Mouse (Mus musculus) erythroblast, embryonic 14.5 days (primary cell): ENCODE data around the gene Zfp335. TPM values are rescaled to one million over a fixed set of nuclear protein-coding genes. Genes with fewer than 3 reads are reported as not detected.

ENCODE experiments used
- H3K27me3 ChIP-seq: 2 replicates; pipeline ENCODE4 v1.6.1; 2012; ENCODE audit warnings: inconsistent platforms; ENCODE audit not compliant: control insufficient read depth
- H3K36me3 ChIP-seq: 2 replicates; pipeline ENCODE4 v1.6.1; 2012; ENCODE audit warnings: mild to moderate bottlenecking, inconsistent platforms; ENCODE audit not compliant: control insufficient read depth
- H3K4me1 ChIP-seq: 2 replicates; pipeline ENCODE4 v1.6.1; 2012; ENCODE audit warnings: inconsistent platforms; ENCODE audit not compliant: control insufficient read depth
- H3K4me3 ChIP-seq: replicated peaks from 2 replicates; pipeline ENCODE3; 2012; ENCODE audit warnings: moderate library complexity, mild to moderate bottlenecking, inconsistent platforms
- H3K9me3 ChIP-seq: 2 replicates; pipeline ENCODE4 v1.6.1; 2012; ENCODE audit warnings: low read length, inconsistent platforms, mixed read lengths; ENCODE audit not compliant: control insufficient read depth
- GATA1 ChIP-seq: IDR thresholded peaks from 2 replicates; pipeline ENCODE4 v1.6.1; 2012; ENCODE audit warnings: low read length, inconsistent platforms, mixed read lengths
- TAL1 ChIP-seq: IDR thresholded peaks from 3 replicates; pipeline ENCODE4 v1.6.1; 2012; ENCODE audit warnings: low read length, inconsistent platforms, mixed read lengths
- polyA plus RNA-seq: library from polyadenylated mRNA; stranded (reverse); fragments of >175 nt; gene quantifications from 2 replicates; pipeline ENCODE4 v1.2.3, GENCODE M21; 2012

The Zfp335 gene
- polyA plus RNA-seq, 1 experiment, result 5.8 TPM

DNA sequence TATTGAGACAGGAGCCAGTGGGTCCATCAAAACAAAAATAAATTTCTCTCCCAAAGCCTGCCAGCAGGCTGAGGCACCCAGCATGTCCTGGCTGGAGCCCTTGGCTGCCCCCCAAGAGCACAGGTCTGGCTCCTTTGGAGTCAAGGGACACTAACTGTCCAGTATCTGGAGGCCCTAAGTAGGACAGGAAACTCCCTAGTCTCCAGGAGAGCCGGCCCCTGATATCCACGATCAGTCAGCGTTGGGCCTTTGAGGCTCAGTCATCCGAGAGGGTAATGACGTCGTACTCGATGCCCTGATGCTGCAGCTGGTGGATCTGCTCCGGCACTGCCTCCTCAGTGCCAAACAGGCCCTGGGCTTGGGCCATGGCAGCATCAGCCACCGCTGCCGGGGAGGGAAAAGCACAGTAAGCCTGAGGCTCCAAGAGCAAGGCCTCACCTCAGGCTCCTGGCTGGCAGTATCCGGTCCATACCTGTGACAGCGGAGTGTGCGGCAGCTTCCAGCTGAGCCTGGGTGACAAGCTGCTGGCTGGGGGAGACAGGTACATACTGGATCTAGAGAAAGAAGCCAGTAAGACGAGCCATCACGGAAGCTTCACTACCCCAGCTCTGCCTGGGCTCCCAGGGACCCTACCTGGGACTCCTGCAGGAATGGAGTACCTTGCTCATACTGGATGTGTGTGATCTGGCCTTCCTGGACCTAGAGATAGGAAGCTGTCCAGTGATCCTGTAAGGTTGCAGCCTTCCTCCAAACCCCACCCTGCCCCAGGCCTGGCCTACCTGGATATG, 19.5 kb downstream of the Zfp335 start:
- Histone ChIP-seq H3K36me3 (peaks cover 100% of the 10 kb centered on the region), H3K4me3 (no peak overlapping the region), H3K9me3 (peaks cover 4% of the 10 kb centered on the region; the same call in 1 of the 2 replicates), H3K27me3 (no peaks in the 10 kb centered on the region), H3K4me1 (no peaks in the 10 kb centered on the region)
- no peak for TF ChIP-seq GATA1
- no peak for TF ChIP-seq TAL1

DNA sequence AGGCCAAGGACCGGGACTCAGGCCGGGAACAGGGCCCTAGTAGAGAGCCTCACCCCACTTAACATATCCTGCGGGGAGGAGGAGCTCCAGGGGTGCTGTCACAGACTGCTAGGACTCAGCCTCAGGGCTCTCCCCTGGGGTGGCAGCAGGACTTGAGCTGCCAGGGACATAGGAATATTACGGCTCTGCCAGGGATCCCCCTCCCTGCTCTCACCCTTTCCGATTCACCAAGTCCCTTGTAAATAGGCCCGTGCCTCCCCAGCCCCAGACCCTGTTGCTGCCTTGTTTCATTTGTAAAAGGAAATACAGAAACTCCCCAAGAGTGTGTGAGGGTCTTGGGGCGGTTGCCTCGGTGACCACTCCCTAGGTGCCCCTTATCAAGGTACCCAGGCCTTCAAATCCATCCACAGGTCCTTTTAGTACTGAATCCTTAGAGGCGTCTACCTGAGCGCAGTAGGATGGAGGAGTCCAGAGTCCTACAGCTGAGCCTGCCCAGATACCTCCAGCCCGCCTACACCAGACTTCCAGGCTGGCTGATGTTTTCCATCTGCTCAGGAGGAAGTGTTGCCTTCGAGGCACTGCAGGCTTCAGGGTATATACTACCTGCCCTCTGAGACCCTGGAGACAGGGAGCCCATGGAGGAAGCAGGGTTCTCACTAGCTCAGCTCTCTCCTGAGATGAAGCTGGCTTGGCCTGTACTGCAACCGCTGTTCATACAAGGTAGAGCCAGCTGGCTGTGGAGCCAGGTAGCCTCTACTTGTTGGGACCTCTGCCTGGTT, 20.3 kb downstream of the Zfp335 start:
- H3K36me3 ChIP-seq, result peaks cover 100% of the 10 kb centered on the region
- no peak for TF ChIP-seq TAL1
- no peak for TF ChIP-seq GATA1
- H3K27me3 ChIP-seq, result no peaks in the 10 kb centered on the region
- H3K4me1 ChIP-seq, result no peaks in the 10 kb centered on the region
- peaks cover 4% of the 10 kb centered on the region; the same call in 1 of the 2 replicates for H3K9me3 ChIP-seq
- no peak overlapping the region for H3K4me3 ChIP-seq

GRCm38 (mm10) chr2:164890411-164891049, 21.0 kb downstream of the Zfp335 start:
- TF ChIP-seq TAL1 (no peak), GATA1 (no peak)
- Histone ChIP-seq H3K27me3 (no peaks in the 10 kb centered on the region), H3K4me3 (no peak overlapping the region), H3K9me3 (peaks cover 3% of the 10 kb centered on the region; the same call in 1 of the 2 replicates), H3K4me1 (no peaks in the 10 kb centered on the region), H3K36me3 (peaks cover 100% of the 10 kb centered on the region)

DNA sequence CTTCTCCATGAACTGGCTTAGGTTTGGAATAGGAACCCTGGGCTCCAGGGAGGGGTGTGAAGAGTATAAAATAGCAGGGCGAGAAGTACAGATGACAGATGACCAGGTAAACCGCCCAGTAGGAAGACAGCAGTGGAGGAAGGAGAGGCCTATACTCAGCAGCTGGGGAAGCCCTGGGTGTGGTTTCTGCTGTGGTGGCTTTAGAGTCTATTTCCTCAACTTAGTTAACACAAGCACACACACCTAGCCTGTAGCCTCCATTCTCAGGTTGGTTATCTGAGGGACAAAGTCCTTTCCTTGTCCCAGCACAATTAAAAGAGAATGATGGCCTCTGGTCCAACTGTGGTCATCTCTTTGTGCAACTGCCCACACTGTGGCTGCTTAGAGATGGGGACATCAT, 21.6 kb downstream of the Zfp335 start:
- Histone ChIP-seq H3K27me3 (no peaks in the 10 kb centered on the region), H3K36me3 (peaks cover 100% of the 10 kb centered on the region), H3K4me1 (no peaks in the 10 kb centered on the region), H3K9me3 (no peaks in the 10 kb centered on the region), H3K4me3 (no peak overlapping the region)
- no peak for TF ChIP-seq GATA1
- no peak for TF ChIP-seq TAL1

GRCm38 (mm10) chr2:164888996-164889395, 22.6 kb downstream of the Zfp335 start:
- Histone ChIP-seq H3K4me1 (no peaks in the 10 kb centered on the region), H3K27me3 (no peaks in the 10 kb centered on the region), H3K36me3 (peaks cover 100% of the 10 kb centered on the region), H3K9me3 (no peaks in the 10 kb centered on the region), H3K4me3 (no peak overlapping the region)
- TF ChIP-seq TAL1, result no peak
- no peak for TF ChIP-seq GATA1

- TF ChIP-seq TAL1 (no peak), GATA1 (no peak)
- Histone ChIP-seq H3K36me3 (peaks cover 93% of the 10 kb centered on the region), H3K4me1 (peaks cover under 1% of the 10 kb centered on the region; the same call in 1 of the 2 replicates), H3K27me3 (no peaks in the 10 kb centered on the region), H3K9me3 (no peaks in the 10 kb centered on the region), H3K4me3 (no peak overlapping the region)
These were observed 24.9 kb downstream of the Zfp335 start for GRCm38 (mm10) chr2:164886617-164887016.

DNA sequence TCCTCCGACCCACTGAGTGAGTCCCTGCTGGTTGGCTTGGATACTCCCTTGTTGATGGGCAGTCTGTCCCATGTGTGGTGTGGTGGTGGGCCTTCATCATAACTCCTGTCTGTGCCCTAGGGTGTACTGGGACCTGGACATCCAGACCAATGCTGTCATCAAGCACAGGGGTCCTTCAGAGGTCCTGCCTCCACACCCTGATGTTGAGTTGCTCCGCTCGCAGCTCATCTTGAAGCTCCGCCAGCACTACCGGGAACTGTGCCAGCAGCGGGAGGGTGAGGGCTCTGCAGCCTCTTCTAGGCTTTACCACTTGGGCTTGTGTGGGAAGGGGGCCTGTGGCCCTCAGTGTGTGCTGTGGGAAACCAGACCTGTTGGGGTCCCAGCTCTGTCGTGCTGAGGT, 25.8 kb downstream of the Zfp335 start:
- peaks cover 92% of the 10 kb centered on the region for H3K36me3 ChIP-seq
- H3K4me3 ChIP-seq, result no peak overlapping the region
- no peak for TF ChIP-seq TAL1
- TF ChIP-seq GATA1, result no peak
- H3K4me1 ChIP-seq, result peaks cover 9% of the 10 kb centered on the region
- no peaks in the 10 kb centered on the region for H3K9me3 ChIP-seq
- H3K27me3 ChIP-seq, result no peaks in the 10 kb centered on the region

GRCm38 (mm10) chr2:164882619-164883018, 28.9 kb downstream of the Zfp335 start:
- no peaks in the 10 kb centered on the region for H3K9me3 ChIP-seq
- TF ChIP-seq GATA1 (no peak), TAL1 (no peak)
- no peak overlapping the region for H3K4me3 ChIP-seq
- no peaks in the 10 kb centered on the region for H3K27me3 ChIP-seq
- peaks cover 63% of the 10 kb centered on the region for H3K36me3 ChIP-seq
- peaks cover 23% of the 10 kb centered on the region for H3K4me1 ChIP-seq

GRCm38 (mm10) chr2:164879568-164880277, 31.8 kb downstream of the Zfp335 start:
- Histone ChIP-seq H3K36me3 (peaks cover 40% of the 10 kb centered on the region), H3K27me3 (no peaks in the 10 kb centered on the region), H3K4me1 (peaks cover 29% of the 10 kb centered on the region), H3K9me3 (no peaks in the 10 kb centered on the region), H3K4me3 (peak overlapping the region; percentile 91)
- TF ChIP-seq GATA1 (no peak), TAL1 (no peak)
